Mouse (Mus musculus): ENCODE results near the gene Gak. TPM values are rescaled to one million over a fixed set of nuclear protein-coding genes. Genes with fewer than 3 reads are reported as not detected.
A peak's percentile ranks its signal among the peaks of the same experiment; 100 is the strongest.
"Not testable (repeated sequence)": the region's sequence is repeated elsewhere in the genome, so short reads cannot be mapped to it uniquely, and the experiment has no call there.

Gak gene
- total and polyA plus RNA-seq, 3 experiments = 86.4 to 87.2 (median 87.1) TPM

DNA sequence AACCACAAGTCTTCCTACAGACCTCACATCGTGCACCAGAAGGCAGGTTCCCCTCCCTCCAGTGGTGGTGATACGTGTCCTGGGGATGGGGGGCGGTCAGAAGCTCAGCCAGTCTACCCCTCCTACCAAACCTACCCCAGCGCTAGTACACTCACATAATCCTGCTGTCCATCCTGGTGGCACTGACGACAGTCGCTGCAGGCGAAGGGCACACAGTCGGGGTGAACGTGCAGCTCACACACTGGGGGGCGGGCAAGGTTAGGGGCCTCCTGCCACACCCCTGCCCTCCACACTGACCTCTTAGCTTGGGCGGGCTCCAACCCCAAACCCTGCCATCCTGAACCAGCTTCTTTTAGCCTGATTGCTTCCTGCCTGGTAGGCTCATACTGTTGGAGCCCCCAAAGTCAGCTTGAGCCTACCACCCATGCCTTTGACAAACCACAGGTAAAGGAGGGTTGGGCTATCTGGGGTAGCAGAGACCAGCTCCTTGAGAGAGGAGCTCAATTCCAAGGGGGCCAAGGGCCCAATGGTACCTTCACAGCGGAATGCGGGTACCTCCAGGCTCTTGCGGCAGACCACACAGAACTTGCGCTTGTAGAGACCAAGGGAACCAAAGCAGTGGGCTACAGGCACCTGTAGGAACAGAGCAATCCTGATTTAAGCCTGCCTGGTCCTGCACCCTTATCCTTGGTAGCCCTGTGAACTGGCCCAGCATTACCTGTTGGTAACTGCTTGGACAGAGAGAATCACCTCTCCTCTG, 26.5 kb upstream of the Gak start:
- DNase-seq = no peak

GRCm38 (mm10) chr5:108655381-108655780, 25.8 kb upstream of the Gak start:
- no peak for DNase-seq

- no peak for DNase-seq
Measured at GRCm38 (mm10) chr5:108654444-108654990, 25.0 kb upstream of the Gak start.

DNA sequence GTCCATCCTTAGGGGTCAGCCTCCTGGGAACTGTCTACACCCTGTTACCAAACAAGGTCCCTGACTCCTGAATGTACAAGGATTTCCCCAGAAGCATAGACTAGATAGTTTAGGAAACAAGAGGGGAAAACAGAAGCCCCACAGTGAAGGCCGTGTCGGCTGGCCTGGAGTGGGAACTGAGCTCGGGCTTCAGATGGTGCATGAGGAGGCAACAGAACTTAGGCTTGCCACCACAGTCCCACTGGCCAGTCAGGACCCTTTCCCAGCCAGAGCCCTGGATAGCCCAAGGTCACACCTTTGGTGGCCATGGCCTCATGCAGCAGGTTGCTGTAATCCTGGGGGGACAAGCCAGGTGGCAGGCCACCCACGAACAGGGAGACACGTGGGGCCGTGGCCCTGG, 23.8 kb upstream of the Gak start:
- DNase-seq = no peak

DNA sequence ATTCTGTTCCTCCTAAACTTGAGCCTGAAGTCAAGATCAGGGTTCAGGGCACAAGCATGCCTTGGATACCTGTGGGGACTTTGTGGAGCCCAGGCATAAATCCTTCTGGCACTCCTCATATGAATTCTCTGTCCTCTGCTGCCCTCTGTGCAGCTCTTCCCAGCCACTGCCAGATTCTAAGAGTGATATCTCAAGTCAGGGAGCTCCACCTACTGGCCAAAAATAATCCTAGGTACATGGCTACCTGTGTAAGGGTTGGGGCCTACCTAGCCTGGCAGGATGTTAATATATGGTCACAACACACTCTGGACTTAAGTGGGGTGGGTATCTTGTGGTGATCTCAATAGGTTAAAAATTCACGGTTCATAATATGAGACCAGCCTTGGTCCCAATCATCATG, 22.3 kb upstream of the Gak start:
- DNase-seq = peak; percentile 61

DNA sequence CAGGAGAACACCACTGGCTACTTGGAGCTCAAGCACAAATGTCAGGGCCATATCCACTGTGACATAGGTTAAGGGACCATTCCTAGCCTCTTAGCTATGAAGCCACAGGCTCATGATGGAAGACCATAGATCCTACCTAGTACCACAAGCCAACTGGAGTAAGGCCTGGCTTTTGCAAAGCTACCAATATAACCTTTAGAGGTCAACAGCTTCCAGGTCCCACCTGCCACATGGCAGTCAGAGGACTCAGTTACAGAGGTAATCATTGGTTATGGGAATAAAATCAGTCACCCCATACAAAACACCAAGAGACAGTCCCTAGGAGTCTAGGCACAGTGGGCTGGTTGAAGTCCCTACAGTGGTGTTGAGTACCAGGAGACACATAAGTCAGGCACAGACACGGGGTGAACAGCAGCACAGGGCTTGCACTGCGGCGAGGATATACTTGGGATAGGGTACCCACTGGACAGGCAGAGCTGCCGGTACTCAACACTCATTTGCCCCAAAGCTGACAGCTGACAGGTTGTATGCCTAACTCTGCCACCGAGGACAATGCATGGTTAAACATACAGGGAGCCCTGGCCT, 21.7 kb upstream of the Gak start:
- DNase-seq = no peak

- DNase-seq = no peak
Measured at GRCm38 (mm10) chr5:108650341-108650740, 20.8 kb upstream of the Gak start.

- DNase-seq = no peak
Measured at GRCm38 (mm10) chr5:108648937-108649576, 19.5 kb upstream of the Gak start.

GRCm38 (mm10) chr5:108647820-108648465, 18.4 kb upstream of the Gak start:
- no peak for DNase-seq

DNA sequence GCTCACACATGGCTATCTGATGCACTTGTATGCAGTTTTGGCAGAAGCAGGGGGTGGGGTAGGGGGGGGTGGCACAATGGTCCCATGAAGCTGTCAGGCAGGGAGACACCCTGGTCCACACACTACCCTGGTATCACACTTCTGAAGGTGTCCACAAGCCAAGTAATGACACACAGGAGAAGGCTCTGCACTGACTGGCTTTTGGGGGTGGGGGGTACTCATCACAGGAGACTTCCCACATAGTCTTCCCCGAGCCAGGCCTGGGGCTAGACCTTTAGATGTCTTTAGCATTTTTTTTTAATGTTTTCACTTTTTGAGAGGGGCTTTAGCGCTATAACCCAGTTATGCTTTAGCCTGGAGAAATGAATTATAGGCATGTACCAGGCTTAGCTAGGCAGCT, 17.8 kb upstream of the Gak start:
- no peak for DNase-seq

DNA sequence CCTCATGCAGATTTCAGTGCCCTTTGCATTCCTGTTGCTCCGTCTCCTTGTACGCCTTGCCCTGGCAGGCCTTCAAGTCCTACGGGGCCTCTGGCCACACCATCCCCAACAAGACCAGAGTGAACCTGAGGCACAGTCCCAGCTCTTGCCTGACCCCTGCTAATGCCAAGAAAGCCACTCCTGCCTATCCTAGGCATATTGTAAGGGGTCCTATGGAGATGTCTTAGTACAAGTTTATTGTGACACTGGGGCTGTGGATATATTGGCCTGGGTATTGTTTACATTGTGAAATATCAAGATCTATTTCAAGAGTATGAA, 16.7 kb upstream of the Gak start:
- no peak for DNase-seq

DNA sequence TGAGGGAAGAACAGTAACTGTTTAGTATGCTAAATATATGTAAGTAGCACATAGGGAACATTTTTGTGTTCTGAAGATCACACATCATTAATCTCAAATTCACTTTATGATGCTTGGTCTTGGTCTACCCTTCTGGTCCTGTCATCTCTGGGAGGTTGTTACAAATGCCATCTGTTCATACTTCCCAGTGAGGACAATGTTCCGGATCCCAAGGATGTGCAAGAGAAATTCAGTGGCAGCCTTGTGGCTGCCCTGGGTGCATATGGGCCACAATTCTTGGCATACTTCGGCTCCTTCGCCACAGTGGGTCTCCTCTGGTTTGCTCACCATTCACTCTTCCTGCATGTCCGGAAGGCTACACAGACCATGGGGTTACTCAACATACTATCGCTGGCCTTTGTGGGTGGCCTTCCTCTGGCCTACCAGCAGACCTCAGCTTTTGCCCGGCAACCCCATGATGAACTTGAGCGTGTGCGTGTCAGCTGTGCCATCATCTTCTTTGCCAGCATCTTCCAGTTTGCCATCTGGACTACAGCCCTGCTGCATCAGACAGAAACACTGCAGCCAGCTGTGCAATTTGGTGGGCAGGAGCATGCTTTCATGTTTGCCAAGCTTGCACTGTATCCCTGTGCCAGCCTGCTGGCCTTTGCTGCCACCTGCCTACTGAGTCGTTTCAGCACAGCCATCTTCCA, 16.2 kb upstream of the Gak start:
- no peak for DNase-seq

- DNase-seq = no peak
Measured at GRCm38 (mm10) chr5:108643674-108644073, 14.1 kb upstream of the Gak start.

DNA sequence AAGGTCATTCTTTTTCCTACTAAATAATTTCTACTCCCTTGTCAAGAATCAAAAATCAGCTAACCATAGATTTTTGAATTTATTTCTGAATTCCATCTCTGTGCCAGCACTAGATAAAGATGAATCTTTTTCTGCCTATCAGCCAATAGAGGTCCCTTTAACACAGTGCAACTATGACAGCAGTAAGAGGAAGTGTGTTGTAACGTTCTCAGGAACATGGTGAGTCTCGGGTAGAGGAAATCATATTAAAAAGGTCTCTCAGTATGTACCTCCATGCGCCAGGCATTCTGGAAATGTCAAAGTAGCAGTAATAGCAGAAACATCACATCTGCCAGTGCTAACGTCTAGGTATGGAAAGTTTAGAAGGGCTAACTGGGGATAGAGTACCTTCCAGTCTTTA, 6.6 kb upstream of the Gak start:
- no peak for DNase-seq

DNA sequence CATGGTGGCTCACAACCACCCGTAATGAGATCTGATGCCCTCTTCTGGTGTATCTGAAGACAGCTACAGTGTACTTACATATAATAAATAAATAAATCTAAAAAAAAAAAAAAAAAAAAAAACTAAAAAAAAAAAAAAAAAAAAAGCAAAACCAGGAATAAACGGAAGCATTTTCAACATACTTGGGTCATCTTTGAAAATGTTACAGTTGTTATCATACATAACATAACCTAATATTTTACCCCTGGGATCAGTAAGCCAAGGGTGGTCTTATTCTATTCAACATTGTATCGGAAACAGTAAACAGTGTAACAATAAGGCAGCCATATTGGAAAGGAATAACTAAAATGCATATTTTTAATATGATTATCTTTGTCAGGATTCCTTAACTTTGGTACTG, 4.5 kb upstream of the Gak start:
- not testable (repeated sequence) for DNase-seq

DNA sequence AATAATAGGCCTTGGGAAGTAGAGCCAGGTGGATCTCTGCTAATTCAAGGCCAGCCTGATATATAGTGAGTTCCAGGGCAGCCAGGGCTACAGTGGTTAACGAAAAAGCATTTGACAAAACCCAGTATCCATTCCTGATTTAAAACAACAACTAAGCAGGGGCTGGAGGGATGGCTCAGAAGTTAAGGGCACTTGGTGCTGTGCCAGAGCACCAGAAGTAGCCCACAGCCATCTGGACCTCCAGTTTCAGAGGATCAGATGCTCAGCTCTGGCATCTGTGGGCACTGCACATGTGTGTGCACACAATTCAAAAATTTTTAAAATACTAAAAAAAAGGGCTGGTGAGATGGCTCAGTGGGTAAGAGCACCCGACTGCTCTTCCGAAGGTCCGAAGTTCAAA, 4.1 kb upstream of the Gak start:
- DNase-seq = no peak

- no peak for DNase-seq
Measured at GRCm38 (mm10) chr5:108628891-108629633, 493 bp downstream of the Gak start.

DNA sequence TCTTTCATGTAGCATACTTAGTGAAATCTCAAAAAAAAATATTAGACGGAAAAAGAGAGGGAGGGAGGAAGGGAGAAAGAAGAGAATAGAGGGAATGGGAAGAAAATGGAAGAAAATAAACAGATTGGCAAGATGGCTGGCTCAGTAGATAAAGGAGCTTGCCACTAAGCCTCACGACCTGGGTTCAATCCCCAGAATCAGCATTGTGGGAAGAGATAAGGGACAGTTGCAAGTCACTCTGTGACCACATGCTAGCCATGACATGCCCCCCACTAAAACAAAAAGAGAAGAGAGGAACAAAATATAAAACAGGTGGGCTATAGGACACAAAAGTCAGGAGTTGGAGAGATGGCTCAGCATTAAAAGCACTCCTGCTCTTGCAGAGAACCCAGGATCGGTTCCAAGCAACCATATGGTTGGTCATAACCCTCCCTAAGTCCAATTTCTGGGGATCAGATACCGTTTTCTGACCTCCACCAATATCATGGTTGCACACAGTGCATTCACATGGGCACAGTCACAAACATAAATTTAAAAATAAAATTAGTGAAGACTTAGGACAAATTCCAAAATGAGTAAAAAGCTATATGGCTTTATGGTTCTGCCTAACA, 3.4 kb downstream of the Gak start:
- no peak for DNase-seq

DNA sequence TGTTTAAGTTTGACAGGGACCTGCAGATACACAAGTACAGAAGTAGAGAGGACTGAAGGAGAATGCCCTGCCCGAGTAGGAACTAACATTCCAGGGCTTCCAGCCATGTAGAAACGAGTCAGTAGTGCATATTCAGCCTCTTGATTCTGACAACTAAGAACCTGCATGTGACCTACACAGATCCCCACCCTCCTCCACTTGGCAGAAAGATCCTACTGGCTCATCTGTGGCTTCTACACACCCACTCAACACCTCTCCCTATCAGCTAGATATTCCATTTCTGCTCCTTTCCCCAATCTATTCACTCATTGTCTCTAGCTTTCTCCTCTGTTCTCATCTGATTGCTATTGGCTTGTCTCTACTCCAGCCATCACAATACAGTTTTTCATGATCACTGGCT, 7.7 kb downstream of the Gak start:
- DNase-seq = no peak

GRCm38 (mm10) chr5:108610426-108610825, 19.1 kb downstream of the Gak start:
- DNase-seq = no peak

DNA sequence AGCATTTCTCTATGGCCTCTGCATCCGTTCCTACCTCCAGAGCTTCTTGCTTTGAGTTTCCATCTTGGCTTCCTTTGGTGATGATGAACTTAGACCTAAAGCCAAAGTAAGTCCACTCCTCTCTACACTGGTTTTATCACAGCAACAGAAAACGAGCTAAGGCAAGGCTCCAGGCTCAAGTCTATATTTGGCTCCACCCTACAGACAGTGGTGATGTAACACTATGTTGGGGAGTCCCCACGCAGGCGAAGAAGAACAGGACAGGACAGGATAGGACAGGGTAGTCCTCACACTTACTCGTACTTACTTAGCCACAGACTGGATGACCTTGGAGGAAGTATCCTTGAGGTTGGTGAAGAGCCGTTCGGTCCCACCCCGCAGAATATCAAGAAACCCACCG, 27.0 kb downstream of the Gak start:
- no peak for DNase-seq

Data from adrenal gland, adult 2 months (tissue).